Mouse (Mus musculus) MEL (cell line): ENCODE measurements around the gene Echs1. TPM values are rescaled to one million over a fixed set of nuclear protein-coding genes. Genes with fewer than 3 reads are reported as not detected.

ENCODE experiments used
- DNase-seq: peaks from one replicate; pipeline ENCODE4 v3.0.0; 2011; ENCODE audit warnings: low read depth, low spot score
- H3K27ac ChIP-seq: 2 replicates; pipeline ENCODE4 v1.5.1; 2012; ENCODE audit warnings: low read depth, mild to moderate bottlenecking, control low read depth, low read length, moderate library complexity; ENCODE audit not compliant: control insufficient read depth
- H3K27me3 ChIP-seq, 2 experiments: fragments of 150-350 bp in 1 of 2; sonication (generic) in 1 of 2; 2 replicates each; pipeline ENCODE4 v1.6.1; 2012; ENCODE audit warnings: low read length in 2 of 2, mild to moderate bottlenecking in 2 of 2, improper control_type of control experiment in 1 of 2, moderate library complexity in 1 of 2; ENCODE audit not compliant: insufficient read depth in 2 of 2, control insufficient read depth in 1 of 2
- H3K36me3 ChIP-seq, 2 experiments: 2 replicates each; pipeline ENCODE4 v1.6.1; 2012 to 2014; ENCODE audit warnings: low read length in 2 of 2, improper control_type of control experiment in 1 of 2, inconsistent platforms in 1 of 2, mild to moderate bottlenecking in 1 of 2; ENCODE audit not compliant: insufficient read depth in 2 of 2, control insufficient read depth in 1 of 2
- H3K4me1 ChIP-seq, 2 experiments: fragments of 150-350 bp in 1 of 2; sonication (generic) in 1 of 2; 2 replicates each; pipeline ENCODE4 v1.6.1; 2012; ENCODE audit warnings: low read length in 2 of 2, improper control_type of control experiment in 1 of 2, mild to moderate bottlenecking in 1 of 2; ENCODE audit not compliant: insufficient read depth in 2 of 2, control insufficient read depth in 1 of 2
- H3K4me3 ChIP-seq, 2 experiments: fragments of 150-350 bp in 1 of 2; sonication (generic) in 1 of 2; 2 replicates each; pipeline ENCODE4 v1.5.1; 2012; ENCODE audit warnings: low read depth in 2 of 2, low read length in 2 of 2, mild to moderate bottlenecking in 2 of 2, moderate library complexity in 2 of 2, control low read depth in 1 of 2, improper control_type of control experiment in 1 of 2; ENCODE audit not compliant: control insufficient read depth in 1 of 2, insufficient read depth in 1 of 2
- H3K79me2 ChIP-seq: 2 replicates; pipeline ENCODE4 v1.6.1; 2012; ENCODE audit warnings: mild to moderate bottlenecking, low read length, moderate library complexity; ENCODE audit not compliant: control insufficient read depth, poor library complexity, insufficient read depth
- H3K9ac ChIP-seq: 2 replicates; pipeline ENCODE4 v1.6.1; 2012; ENCODE audit warnings: low read depth, mild to moderate bottlenecking, control low read depth, low read length, moderate library complexity; ENCODE audit not compliant: control insufficient read depth, poor library complexity, severe bottlenecking
- H3K9me3 ChIP-seq: fragments of 150-350 bp; sonication (generic); replicated peaks from 2 replicates; pipeline ENCODE4 v1.6.1; 2012; ENCODE audit warnings: mild to moderate bottlenecking, low read length, improper control_type of control experiment, moderate library complexity; ENCODE audit not compliant: insufficient read depth
- BHLHE40 ChIP-seq: IDR thresholded peaks from 2 replicates; pipeline ENCODE4 v1.6.1; 2012; ENCODE audit warnings: low read depth, mild to moderate bottlenecking, inconsistent platforms, low read length, improper control_type of control experiment, borderline replicate concordance
- CHD1 ChIP-seq: IDR thresholded peaks from 2 replicates; pipeline ENCODE4 v1.6.1; 2012; ENCODE audit warnings: low read depth, mild to moderate bottlenecking, inconsistent platforms, low read length, improper control_type of control experiment
- CHD2 ChIP-seq: IDR thresholded peaks from 2 replicates; pipeline ENCODE4 v1.6.1; 2011; ENCODE audit warnings: low read length, improper control_type of control experiment
- CTCF ChIP-seq, 3 experiments: IDR thresholded peaks in 2 of 3; conservative IDR thresholded peaks in 1 of 3; 2 replicates each; pipeline ENCODE4 v1.5.1; 2011 to 2012; ENCODE audit warnings: low read length in 3 of 3, low read depth in 2 of 3, mild to moderate bottlenecking in 2 of 3, improper control_type of control experiment in 1 of 3, inconsistent platforms in 1 of 3, mixed read lengths in 1 of 3, moderate library complexity in 1 of 3; ENCODE audit not compliant: control insufficient read depth in 1 of 3, insufficient read depth in 1 of 3, poor library complexity in 1 of 3, severe bottlenecking in 1 of 3
- E2F4 ChIP-seq: IDR thresholded peaks from 2 replicates; pipeline ENCODE4 v1.6.1; 2011; ENCODE audit warnings: low read depth, low read length, improper control_type of control experiment, borderline replicate concordance
- ELF1 ChIP-seq: IDR thresholded peaks from 2 replicates; pipeline ENCODE4 v1.6.1; 2014; ENCODE audit warnings: low read depth, mild to moderate bottlenecking, inconsistent platforms, low read length, improper control_type of control experiment, moderate library complexity
- GABPA ChIP-seq: IDR thresholded peaks from 2 replicates; pipeline ENCODE4 v1.6.1; 2012; ENCODE audit warnings: low read depth, mild to moderate bottlenecking, inconsistent platforms, low read length, improper control_type of control experiment, moderate library complexity
- KAT2A ChIP-seq: conservative IDR thresholded peaks from 2 replicates; pipeline ENCODE4 v1.6.1; 2012; ENCODE audit warnings: low read depth, low read length, improper control_type of control experiment, inconsistent platforms
- MAZ ChIP-seq: IDR thresholded peaks from 2 replicates; pipeline ENCODE4 v1.6.1; 2012; ENCODE audit warnings: low read depth, mild to moderate bottlenecking, inconsistent platforms, low read length, improper control_type of control experiment
- MYB ChIP-seq: IDR thresholded peaks from 2 replicates; pipeline ENCODE4 v1.6.1; 2011; ENCODE audit warnings: mild to moderate bottlenecking, low read depth, low read length, improper control_type of control experiment
- POLR2AphosphoS2 ChIP-seq: IDR thresholded peaks from 2 replicates; pipeline ENCODE4 v1.6.1; 2011; ENCODE audit warnings: low read length, improper control_type of control experiment
- RCOR1 ChIP-seq: IDR thresholded peaks from 2 replicates; pipeline ENCODE4 v1.6.1; 2012; ENCODE audit warnings: low read depth, mild to moderate bottlenecking, inconsistent platforms, low read length, improper control_type of control experiment
- USF2 ChIP-seq, 2 experiments: IDR thresholded peaks; 2 replicates each; pipeline ENCODE4 v1.6.1; 2011 to 2012; ENCODE audit warnings: improper control_type of control experiment in 2 of 2, low read length in 2 of 2, borderline replicate concordance in 1 of 2, inconsistent platforms in 1 of 2, low read depth in 1 of 2, mild to moderate bottlenecking in 1 of 2; ENCODE audit not compliant: insufficient read depth in 1 of 2
- ZC3H11A ChIP-seq: IDR thresholded peaks from 2 replicates; pipeline ENCODE4 v1.6.1; 2012; ENCODE audit warnings: low read depth, mild to moderate bottlenecking, inconsistent platforms, low read length, improper control_type of control experiment
- ZMIZ1 ChIP-seq: IDR thresholded peaks from 2 replicates; pipeline ENCODE4 v1.6.1; 2012; ENCODE audit warnings: low read depth, mild to moderate bottlenecking, inconsistent platforms, low read length, improper control_type of control experiment, moderate library complexity
- polyA plus RNA-seq, 2 experiments: library from polyadenylated mRNA; stranded (reverse) in 1 of 2; unstranded in 1 of 2; fragments of >175 nt in 1 of 2; fragments of >200 nt in 1 of 2; gene quantifications; 2 replicates each; pipeline versions ENCODE4 v1.2.1 to v1.2.4; 2012; ENCODE audit warnings: low replicate concordance in 2 of 2, low read depth in 1 of 2; ENCODE audit not compliant: insufficient read length in 2 of 2, insufficient read depth in 1 of 2, missing spikeins in 1 of 2
- total RNA-seq: library from RNA; depleted of rRNA; stranded (reverse); fragments of 300-350 nt; gene quantifications from 2 replicates; pipeline ENCODE4 v1.2.3, GENCODE M21; 2012

Echs1 gene
- total and polyA plus RNA-seq, 3 experiments, result 22.8 to 47.7 TPM; not detected in 1

DNA sequence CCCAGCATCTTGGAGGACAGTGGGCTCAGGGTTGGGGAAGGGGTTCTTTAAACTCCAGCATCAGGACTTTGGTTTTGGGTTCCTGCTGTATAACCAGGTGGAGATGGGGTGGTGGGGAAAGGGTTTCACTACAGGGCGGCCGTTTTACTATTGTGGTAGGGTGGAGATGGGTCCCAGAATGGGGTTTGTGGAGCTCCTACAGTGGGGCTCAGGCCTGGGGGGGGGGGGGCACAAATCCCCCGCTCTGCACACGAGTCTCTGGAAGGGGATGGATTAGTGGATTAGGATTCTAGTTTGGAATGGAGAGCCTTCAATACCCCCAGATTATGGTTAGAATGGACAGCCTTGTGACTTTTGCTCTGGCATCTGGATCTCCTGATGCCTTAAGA is 37.5 kb upstream of the Echs1 start:
- no peak overlapping the region for H3K27ac ChIP-seq
- H3K79me2 ChIP-seq, result no peaks in the 10 kb centered on the region
- TF ChIP-seq MYB (no peak), ELF1 (no peak), CTCF (IDR thresholded peaks at IDR 0.05 in 2 of 3, conservative IDR thresholded peaks at IDR 0.05 in 1 of 3; ENCODE audit: control insufficient read depth in 1 of 3, insufficient read depth in 1 of 3, low read depth in 2 of 3, low read length in 3 of 3, poor library complexity in 1 of 3, severe bottlenecking in 1 of 3) (no peak), RCOR1 (no peak)
- H3K36me3 ChIP-seq, result no peaks in the 10 kb centered on the region
- no peaks in the 10 kb centered on the region for H3K9me3 ChIP-seq
- no peaks in the 10 kb centered on the region for H3K4me1 ChIP-seq
- H3K9ac ChIP-seq, result no peak overlapping the region
- DNase-seq, result no peak
- H3K4me3 ChIP-seq, result no peak overlapping the region
- no peaks in the 10 kb centered on the region for H3K27me3 ChIP-seq

DNA sequence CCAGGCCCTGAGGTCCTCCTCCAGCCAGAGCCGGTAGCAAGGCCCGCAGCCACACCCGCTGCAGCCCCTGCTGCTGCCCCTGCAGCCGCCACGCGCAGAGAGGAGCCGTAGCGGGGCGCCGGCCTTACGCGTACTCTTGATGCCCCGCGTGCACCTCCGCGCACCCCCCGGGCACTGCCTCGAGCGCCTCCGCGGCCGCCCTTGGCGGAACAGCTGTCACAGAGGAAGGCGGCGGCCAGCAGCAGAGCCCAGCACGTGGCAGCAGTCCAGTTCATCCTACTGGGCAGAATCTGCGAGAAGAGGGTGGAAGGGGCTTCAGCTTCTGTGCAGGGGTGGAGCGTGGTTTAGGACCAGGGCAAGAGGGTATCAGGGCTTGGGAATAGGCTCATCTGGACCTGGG is 37.1 kb upstream of the Echs1 start:
- Histone ChIP-seq H3K36me3 (no peaks in the 10 kb centered on the region), H3K4me3 (no peak overlapping the region), H3K79me2 (no peaks in the 10 kb centered on the region), H3K9me3 (no peaks in the 10 kb centered on the region), H3K4me1 (no peaks in the 10 kb centered on the region), H3K9ac (no peak overlapping the region), H3K27ac (no peak overlapping the region), H3K27me3 (no peaks in the 10 kb centered on the region)
- no peak for DNase-seq
- TF ChIP-seq CHD2, result no peak
- TF ChIP-seq ZMIZ1, result no peak
- TF ChIP-seq MYB, result no peak

DNA sequence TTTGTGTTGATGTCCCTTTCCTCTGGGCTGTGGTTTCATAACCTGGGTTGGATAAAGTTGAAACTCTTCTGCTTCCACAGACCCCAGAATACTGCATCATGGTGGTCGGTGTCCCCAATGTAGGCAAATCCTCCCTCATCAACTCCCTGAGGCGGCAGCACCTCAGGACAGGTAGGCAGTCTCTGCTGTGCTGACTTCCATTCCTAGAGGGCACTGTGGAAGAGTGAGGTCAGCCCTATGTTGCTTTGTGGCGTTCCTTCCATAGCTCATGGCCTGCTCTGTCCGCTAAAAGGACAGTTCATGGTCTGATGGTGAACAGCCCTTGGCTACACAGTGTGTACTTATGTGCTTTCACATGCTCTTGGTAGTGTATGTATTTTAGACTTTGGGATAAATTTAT is 28.3 kb upstream of the Echs1 start:
- no peaks in the 10 kb centered on the region for H3K27me3 ChIP-seq
- H3K4me3 ChIP-seq, result no peak overlapping the region
- TF ChIP-seq E2F4 (no peak), ZC3H11A (no peak), MYB (no peak), USF2 (IDR thresholded peaks at IDR 0.05; ENCODE audit: borderline replicate concordance in 1 of 2, insufficient read depth in 1 of 2, low read depth in 1 of 2, low read length in 2 of 2) (no peak), GABPA (no peak), MAZ (no peak), KAT2A (no peak), CHD1 (no peak), CHD2 (no peak), POLR2AphosphoS2 (no peak), RCOR1 (no peak), BHLHE40 (no peak)
- H3K36me3 ChIP-seq, result peaks cover 0 to 3% of the 10 kb centered on the region in 2 experiments; a peak in 1 of 4 replicates
- H3K79me2 ChIP-seq, result no peaks in the 10 kb centered on the region
- H3K4me1 ChIP-seq, result no peaks in the 10 kb centered on the region
- no peak overlapping the region for H3K27ac ChIP-seq
- no peak for DNase-seq
- no peaks in the 10 kb centered on the region for H3K9me3 ChIP-seq
- H3K9ac ChIP-seq, result no peak overlapping the region
